Mouse (Mus musculus) thymus, adult 18-20 months (tissue): ENCODE data around the gene Gm4981.

Source experiments
- DNase-seq, 2 experiments: peaks; one replicate each; pipeline ENCODE4 v3.0.0; 2022; ENCODE audit warnings: mixed read lengths in 2 of 2

Gm4981 gene

DNA sequence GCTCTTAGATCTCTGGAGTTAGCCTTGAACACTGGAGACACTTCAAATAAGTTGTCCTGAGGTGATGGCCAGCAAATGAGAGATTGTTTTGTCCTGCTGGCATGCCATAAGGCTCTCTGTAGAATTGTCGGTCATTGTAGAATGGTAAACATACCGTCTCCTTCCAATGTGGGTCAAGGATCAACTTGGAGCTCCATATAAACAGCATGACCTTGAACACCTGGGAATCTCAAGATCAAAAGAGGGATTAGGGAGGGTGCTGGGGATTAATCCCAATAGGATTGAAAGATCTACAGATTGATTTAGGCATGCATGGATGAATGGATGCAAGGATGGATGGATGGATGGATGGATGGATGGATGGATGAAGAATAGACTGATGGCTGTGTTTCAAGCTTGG, 14.9 kb downstream of the Gm4981 start:
- DNase-seq = peak in 1 of 2 experiments; percentile 40

DNA sequence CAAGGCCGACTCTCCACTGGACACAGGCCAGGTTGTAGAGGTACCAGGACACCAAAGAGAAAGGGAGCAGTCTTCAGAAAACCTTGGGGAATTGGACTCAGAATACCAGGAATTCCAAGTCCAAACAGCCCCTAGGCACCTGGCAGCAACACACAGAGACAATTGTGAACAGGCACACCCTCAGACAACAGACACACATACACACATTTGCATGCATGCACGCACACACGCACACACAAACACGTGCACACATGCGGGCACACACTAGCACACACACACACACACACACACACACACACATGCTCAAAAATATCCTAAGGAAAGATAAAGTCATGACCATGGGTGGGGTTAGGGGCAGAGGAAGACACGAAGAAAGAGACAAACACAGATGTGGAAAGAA, 15.8 kb downstream of the Gm4981 start:
- no peak for DNase-seq

DNA sequence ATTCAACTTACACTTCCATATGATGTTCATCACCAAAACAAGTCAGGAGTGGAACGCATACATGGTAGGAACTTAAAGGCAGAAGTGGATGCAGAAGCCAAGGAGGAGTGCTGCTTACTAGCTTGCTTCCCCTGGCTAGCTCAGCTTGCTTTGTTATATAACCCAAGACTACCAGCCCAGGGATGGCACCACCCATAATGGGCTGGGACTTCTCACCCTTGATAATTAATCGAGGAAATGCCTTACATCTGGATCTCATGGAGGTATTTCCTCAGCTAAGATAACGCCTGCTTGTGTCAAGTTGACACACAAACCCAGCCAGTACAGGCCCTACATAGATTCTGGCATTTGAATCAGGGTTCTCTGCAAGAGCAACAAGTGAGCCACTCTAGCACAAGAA, 19.1 kb downstream of the Gm4981 start:
- no peak for DNase-seq

DNA sequence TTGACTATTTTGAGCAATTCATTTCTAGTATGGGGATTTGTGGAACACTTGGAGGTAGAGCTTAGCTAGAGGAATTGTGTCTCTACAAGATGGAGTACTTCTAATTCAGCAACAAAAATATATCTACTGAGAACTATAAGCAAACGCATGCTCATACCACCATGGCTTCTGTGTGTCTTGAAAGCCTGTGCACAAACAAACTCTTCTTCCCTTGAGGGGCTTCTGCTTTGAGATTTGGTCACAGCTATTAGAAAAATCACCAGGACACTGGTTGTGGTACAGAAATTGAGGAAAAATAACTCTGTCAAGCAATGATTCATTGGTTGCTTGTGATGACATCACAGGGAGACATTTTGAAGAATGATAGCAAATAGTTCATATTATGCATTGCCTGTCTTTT, 21.1 kb downstream of the Gm4981 start:
- DNase-seq = no peak

DNA sequence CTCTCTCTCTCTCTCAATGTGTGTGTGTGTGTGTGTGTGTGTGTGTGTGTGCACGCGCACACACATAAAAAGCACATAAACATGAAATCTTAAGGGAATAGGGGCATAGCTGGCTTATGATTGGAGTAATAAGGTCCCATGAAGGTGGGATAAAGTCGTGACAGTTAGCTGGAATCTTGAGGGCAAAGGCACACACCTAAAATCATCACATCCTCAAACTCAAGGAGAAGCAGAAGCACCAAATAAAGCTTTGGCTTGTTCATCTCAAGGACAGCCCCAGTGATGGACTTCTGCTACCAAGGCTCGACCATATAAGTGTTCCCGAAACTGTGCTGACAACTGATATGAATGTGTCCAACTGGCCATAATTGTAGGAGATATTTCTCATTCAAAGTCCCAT, 21.6 kb downstream of the Gm4981 start:
- DNase-seq = no peak

DNA sequence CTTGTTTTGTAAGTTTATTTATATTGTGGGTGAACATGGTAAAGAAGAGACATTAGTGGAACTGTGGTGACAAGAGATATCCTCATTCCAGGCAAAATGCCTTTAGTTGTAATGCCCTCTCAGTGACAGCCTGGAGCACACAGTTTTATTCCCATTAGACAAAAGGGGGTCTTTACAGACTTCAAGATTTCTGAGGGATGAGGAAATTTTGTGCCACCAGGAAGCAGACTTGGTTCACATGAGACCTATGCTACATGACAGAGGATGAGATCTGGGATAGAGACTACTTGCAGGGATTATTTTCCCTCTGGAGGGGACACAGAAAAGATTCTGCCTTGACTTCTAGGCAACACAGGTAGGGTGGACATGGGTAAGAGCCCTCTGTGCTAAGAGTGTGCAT, 22.0 kb downstream of the Gm4981 start:
- no peak for DNase-seq

DNA sequence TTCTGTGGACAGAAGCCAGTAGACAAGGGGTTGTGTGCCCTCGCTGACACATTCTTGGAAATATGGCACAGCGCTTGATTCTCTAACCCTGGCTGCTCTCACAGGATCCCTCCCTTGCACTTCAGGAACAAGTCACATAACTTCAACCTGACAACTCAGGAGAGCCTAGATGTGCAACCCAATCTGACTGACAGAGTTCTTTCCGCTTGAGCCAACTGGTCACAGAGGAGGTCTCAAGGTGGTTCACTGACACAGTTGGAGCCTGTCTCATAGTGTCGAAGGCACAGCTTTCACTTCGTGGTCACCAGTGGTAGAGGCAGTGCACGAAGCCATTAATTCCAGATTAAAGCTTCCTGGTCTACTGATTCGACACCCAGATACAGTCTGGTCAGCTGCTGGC, 24.3 kb downstream of the Gm4981 start:
- DNase-seq = no peak

DNA sequence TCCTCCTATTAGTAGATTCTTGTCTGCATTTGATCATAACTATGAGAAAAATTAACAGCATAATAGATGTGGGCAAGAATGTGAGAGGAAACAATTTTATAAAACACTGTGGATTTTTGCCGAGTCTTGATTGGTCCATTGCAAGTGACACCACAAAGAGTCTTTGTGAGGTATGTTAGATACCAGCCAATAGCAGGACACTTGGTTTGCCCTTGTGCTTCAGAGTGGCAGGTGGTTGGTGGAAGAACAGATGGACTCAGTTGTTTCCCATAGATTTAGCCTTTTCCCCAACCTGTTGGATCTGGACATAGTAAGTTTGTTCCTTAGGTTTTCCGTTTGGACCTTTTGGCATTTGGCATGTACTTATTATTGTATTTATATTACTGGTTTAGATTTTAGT, 25.3 kb downstream of the Gm4981 start:
- no peak for DNase-seq

DNA sequence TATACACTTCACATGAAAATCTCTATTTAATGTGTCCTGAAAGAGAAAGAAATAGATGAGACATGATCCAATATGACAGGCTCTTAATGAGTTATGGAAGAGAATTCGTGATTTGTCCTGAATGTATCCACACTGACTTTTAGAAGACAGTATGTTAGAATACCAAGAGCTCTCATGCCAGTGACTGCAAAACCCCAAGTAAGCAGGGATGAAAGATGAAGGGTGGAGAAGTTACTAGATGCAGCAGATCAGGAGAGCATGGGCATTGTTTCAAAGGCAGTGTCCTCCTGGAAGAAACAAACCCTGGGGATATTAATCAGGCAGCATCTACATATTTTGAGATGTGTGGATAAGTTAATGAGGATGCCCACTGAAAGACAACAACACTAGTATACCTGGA, 26.0 kb downstream of the Gm4981 start:
- DNase-seq = no peak

DNA sequence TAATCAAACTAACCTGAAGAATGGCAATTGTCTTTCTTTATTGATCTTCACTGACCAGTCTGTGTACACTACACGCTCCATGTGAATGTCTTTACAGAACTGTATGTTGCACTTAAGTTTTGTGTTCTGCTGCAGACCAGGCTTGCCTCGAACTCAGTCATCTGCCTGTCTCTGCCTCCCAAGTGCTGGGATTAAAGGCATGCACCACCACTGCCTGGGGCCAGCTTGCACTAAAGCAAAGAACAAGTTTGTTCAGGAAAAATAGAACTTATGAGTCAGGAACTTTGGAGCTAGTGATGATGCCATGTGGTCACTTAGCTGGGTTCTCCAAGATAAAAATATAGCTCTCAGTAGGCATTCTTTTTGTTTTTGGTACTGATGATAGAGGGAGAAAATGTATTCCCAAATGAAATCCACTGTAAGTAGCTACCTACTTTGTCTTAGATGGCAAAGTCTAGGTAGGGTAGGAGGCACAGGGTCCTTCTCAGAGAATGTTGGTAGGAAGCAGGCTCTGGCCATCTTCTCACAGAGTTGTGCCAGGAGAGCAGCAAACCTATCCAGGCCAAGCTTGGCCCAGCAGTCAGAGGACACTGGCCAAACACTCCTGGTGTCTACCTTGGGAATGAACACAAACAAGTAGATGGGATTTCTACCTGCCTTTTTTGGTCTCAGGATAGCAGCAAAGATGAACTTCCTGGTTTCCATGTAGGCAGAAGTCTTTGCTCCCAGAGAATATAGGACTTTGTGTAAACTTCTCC, 26.6 kb downstream of the Gm4981 start:
- no peak for DNase-seq

DNA sequence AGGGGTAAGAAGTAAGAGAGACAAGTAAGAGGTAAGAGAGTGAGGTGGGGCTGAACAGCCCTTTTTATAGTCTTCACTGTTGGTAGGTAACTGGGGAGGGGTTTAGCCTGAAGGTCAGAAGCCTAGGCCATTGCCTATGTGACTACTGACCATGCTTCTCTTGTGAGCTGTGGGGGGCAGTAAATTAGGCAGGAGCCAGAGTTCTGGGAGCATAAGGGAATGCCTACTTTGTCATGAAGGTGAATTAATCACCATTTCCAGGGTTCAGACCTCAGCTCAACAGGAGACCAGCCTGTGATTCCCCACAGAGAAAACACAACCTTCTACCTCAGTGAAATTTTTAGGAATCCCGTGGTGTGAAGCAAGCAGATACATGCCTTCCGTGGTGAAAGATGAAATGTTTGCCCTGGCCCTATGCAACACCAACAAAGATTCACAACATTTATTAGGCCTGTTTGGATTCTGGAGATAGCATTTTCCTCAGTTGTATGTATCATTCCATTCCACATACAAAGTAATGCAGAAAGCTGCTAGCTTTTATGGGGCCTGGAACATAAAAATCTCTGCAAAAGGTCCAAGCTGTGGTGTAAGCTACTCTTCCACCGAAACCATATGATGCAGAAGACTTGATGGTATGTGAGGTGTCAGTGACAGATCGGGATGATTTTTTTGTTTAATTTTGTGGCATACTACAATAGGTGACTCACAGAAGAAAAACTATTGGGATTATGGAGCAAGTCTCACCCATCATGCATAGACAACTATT, 29.7 kb downstream of the Gm4981 start:
- DNase-seq = no peak

DNA sequence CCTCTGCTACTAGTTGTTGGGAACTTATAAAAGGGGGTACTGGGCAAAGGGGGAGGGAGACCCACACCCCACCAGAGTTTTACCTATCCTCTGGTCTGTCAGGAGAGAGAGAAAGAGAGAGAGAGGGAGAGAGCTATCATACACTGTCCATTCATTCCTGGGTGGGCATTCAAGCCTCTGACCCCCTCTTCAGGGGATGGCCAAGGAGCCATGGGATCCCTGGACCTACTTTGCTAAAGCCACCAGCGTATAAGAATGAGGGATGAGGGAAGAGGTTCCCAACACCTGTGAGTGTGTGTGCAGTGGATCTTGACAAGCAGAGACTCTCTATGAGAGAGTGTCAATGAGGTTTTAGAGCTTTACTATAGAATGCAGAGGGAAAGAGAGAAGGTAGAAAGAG, 30.5 kb downstream of the Gm4981 start:
- DNase-seq = no peak
